Mouse (Mus musculus): ENCODE data around the gene Rcor3. TPM values are rescaled to one million over a fixed set of nuclear protein-coding genes. Genes with fewer than 3 reads are reported as not detected.

Gene Rcor3
- polyA plus RNA-seq, 1 experiment from 2014 or later, result 16.9 TPM

- 93% methylated on average over 2 of the region's 2 CpGs for WGBS
- H3K9me3 ChIP-seq (ENCODE audit: control insufficient read depth, low read length), result no peaks in the 10 kb centered on the region
- H3K9ac ChIP-seq (ENCODE audit: low read length), result no peak overlapping the region
- no peak for ATAC-seq (ENCODE audit: low FRiP score, low TSS enrichment)
- no peaks in the 10 kb centered on the region for H3K4me1 ChIP-seq (replicated peaks; ENCODE audit: control insufficient read depth, insufficient read depth)
- H3K27me3 ChIP-seq (ENCODE audit: control insufficient read depth, insufficient read depth, low read length), result no peaks in the 10 kb centered on the region
- TF ChIP-seq EP300 (optimal IDR thresholded peaks at IDR 0.05) (no peak), CTCF (IDR thresholded peaks at IDR 0.05; ENCODE audit: low read depth) (no peak)
- no peak overlapping the region for H3K27ac ChIP-seq (replicated peaks)
- no peaks in the 10 kb centered on the region for H3K36me3 ChIP-seq (ENCODE audit: control insufficient read depth, insufficient read depth, low read length)
- H3K4me2 ChIP-seq (replicated peaks; ENCODE audit: low read depth), result no peak overlapping the region
- no peak for DNase-seq (ENCODE audit: low spot score)
- no peak overlapping the region for H3K4me3 ChIP-seq (ENCODE audit: low read depth, low read length)
Observed at GRCm38 (mm10) chr1:192140313-192140712, 2.5 kb upstream of the Rcor3 start.

GRCm38 (mm10) chr1:192137291-192137925 is 454 bp downstream of the Rcor3 start:
- Histone ChIP-seq H3K9me3 (ENCODE audit: control insufficient read depth, low read length) (no peaks in the 10 kb centered on the region), H3K9ac (ENCODE audit: low read length) (peak overlapping the region; percentile 85), H3K4me1 (replicated peaks; ENCODE audit: control insufficient read depth, insufficient read depth) (no peaks in the 10 kb centered on the region), H3K4me2 (replicated peaks; ENCODE audit: low read depth) (peak overlapping the region; percentile 91), H3K27ac (replicated peaks) (peak overlapping the region; percentile 98), H3K4me3 (ENCODE audit: low read depth, low read length) (peak overlapping the region; percentile 90), H3K27me3 (ENCODE audit: control insufficient read depth, insufficient read depth, low read length) (no peaks in the 10 kb centered on the region), H3K36me3 (ENCODE audit: control insufficient read depth, insufficient read depth, low read length) (no peaks in the 10 kb centered on the region; the same call in 1 of the 2 replicates)
- ATAC-seq (ENCODE audit: low FRiP score, low TSS enrichment), result peak; percentile 22
- TF ChIP-seq CTCF (IDR thresholded peaks at IDR 0.05; ENCODE audit: low read depth) (no peak), EP300 (optimal IDR thresholded peaks at IDR 0.05) (no peak)
- peak; percentile 66 for DNase-seq (ENCODE audit: low spot score)
- WGBS, result 2% methylated on average over 33 of the region's 61 CpGs

GRCm38 (mm10) chr1:192136561-192137290 is 1.1 kb downstream of the Rcor3 start:
- DNase-seq (ENCODE audit: low spot score) (peak; percentile 87), ATAC-seq (ENCODE audit: low FRiP score, low TSS enrichment) (peak; percentile 87)
- H3K27ac ChIP-seq (replicated peaks), result peak overlapping the region; percentile 98
- peak overlapping the region; percentile 85 for H3K9ac ChIP-seq (ENCODE audit: low read length)
- no peaks in the 10 kb centered on the region for H3K27me3 ChIP-seq (ENCODE audit: control insufficient read depth, insufficient read depth, low read length)
- peak overlapping the region; percentile 91 for H3K4me2 ChIP-seq (replicated peaks; ENCODE audit: low read depth)
- TF ChIP-seq EP300 (optimal IDR thresholded peaks at IDR 0.05) (no peak), CTCF (IDR thresholded peaks at IDR 0.05; ENCODE audit: low read depth) (0 out of 2 replicates have a peak, but pooled peaks have one; percentile 5)
- H3K4me1 ChIP-seq (replicated peaks; ENCODE audit: control insufficient read depth, insufficient read depth), result no peaks in the 10 kb centered on the region
- H3K36me3 ChIP-seq (ENCODE audit: control insufficient read depth, insufficient read depth, low read length), result no peaks in the 10 kb centered on the region; the same call in 1 of the 2 replicates
- no peaks in the 10 kb centered on the region for H3K9me3 ChIP-seq (ENCODE audit: control insufficient read depth, low read length)
- peak overlapping the region; percentile 90 for H3K4me3 ChIP-seq (ENCODE audit: low read depth, low read length)
- under 1% methylated on average over 41 of the region's 55 CpGs for WGBS

- no peak overlapping the region for H3K27ac ChIP-seq (replicated peaks)
- H3K4me3 ChIP-seq (ENCODE audit: low read depth, low read length), result no peak overlapping the region
- peaks cover 3% of the 10 kb centered on the region; the same call in 1 of the 2 replicates for H3K36me3 ChIP-seq (ENCODE audit: control insufficient read depth, insufficient read depth, low read length)
- TF ChIP-seq EP300 (optimal IDR thresholded peaks at IDR 0.05) (no peak), CTCF (IDR thresholded peaks at IDR 0.05; ENCODE audit: low read depth) (no peak)
- no peaks in the 10 kb centered on the region for H3K27me3 ChIP-seq (ENCODE audit: control insufficient read depth, insufficient read depth, low read length)
- DNase-seq (ENCODE audit: low spot score) (no peak), ATAC-seq (ENCODE audit: low FRiP score, low TSS enrichment) (no peak)
- WGBS, result 90% methylated on average over 1 of the region's 1 CpGs
- no peak overlapping the region for H3K9ac ChIP-seq (ENCODE audit: low read length)
- H3K9me3 ChIP-seq (ENCODE audit: control insufficient read depth, low read length), result no peaks in the 10 kb centered on the region
- no peaks in the 10 kb centered on the region for H3K4me1 ChIP-seq (replicated peaks; ENCODE audit: control insufficient read depth, insufficient read depth)
- no peak overlapping the region for H3K4me2 ChIP-seq (replicated peaks; ENCODE audit: low read depth)
Observed at GRCm38 (mm10) chr1:192130202-192130601, 7.7 kb downstream of the Rcor3 start.

- Histone ChIP-seq H3K27ac (replicated peaks) (no peak overlapping the region), H3K4me1 (replicated peaks; ENCODE audit: control insufficient read depth, insufficient read depth) (no peaks in the 10 kb centered on the region), H3K9me3 (ENCODE audit: control insufficient read depth, low read length) (no peaks in the 10 kb centered on the region), H3K4me2 (replicated peaks; ENCODE audit: low read depth) (no peak overlapping the region), H3K4me3 (ENCODE audit: low read depth, low read length) (no peak overlapping the region), H3K9ac (ENCODE audit: low read length) (no peak overlapping the region), H3K36me3 (ENCODE audit: control insufficient read depth, insufficient read depth, low read length) (peaks cover 4% of the 10 kb centered on the region), H3K27me3 (ENCODE audit: control insufficient read depth, insufficient read depth, low read length) (no peaks in the 10 kb centered on the region)
- DNase-seq (ENCODE audit: low spot score) (no peak), ATAC-seq (ENCODE audit: low FRiP score, low TSS enrichment) (no peak)
- 92% methylated on average over 8 of the region's 8 CpGs for WGBS
- TF ChIP-seq CTCF (IDR thresholded peaks at IDR 0.05; ENCODE audit: low read depth) (no peak), EP300 (optimal IDR thresholded peaks at IDR 0.05) (no peak)
Observed at GRCm38 (mm10) chr1:192128343-192128742, 9.5 kb downstream of the Rcor3 start.

- H3K4me3 ChIP-seq (ENCODE audit: low read depth, low read length), result no peak overlapping the region
- no peaks in the 10 kb centered on the region for H3K4me1 ChIP-seq (replicated peaks; ENCODE audit: control insufficient read depth, insufficient read depth)
- no peak overlapping the region for H3K27ac ChIP-seq (replicated peaks)
- no peak for DNase-seq (ENCODE audit: low spot score)
- H3K36me3 ChIP-seq (ENCODE audit: control insufficient read depth, insufficient read depth, low read length), result peaks cover 15% of the 10 kb centered on the region
- no peak for ATAC-seq (ENCODE audit: low FRiP score, low TSS enrichment)
- no peak overlapping the region for H3K9ac ChIP-seq (ENCODE audit: low read length)
- WGBS, result 89% methylated on average over 6 of the region's 6 CpGs
- no peaks in the 10 kb centered on the region for H3K27me3 ChIP-seq (ENCODE audit: control insufficient read depth, insufficient read depth, low read length)
- TF ChIP-seq EP300 (optimal IDR thresholded peaks at IDR 0.05) (no peak), CTCF (IDR thresholded peaks at IDR 0.05; ENCODE audit: low read depth) (no peak)
- H3K9me3 ChIP-seq (ENCODE audit: control insufficient read depth, low read length), result no peaks in the 10 kb centered on the region
- no peak overlapping the region for H3K4me2 ChIP-seq (replicated peaks; ENCODE audit: low read depth)
Observed at GRCm38 (mm10) chr1:192125761-192126160, 12.1 kb downstream of the Rcor3 start.

Data from stomach, postnatal 0 days (tissue).